Mouse (Mus musculus): ENCODE data around the gene Deaf1. TPM values are rescaled to one million over a fixed set of nuclear protein-coding genes. Genes with fewer than 3 reads are reported as not detected.

Gene Deaf1
- total RNA-seq, 2 experiments from 2014 or later: 44.6 to 50.4 TPM

GRCm38 (mm10) chr7:141340023-141340422, 12.5 kb upstream of the Deaf1 start:
- DNase-seq (ENCODE audit: low spot score in 2 of 2): no peak

GRCm38 (mm10) chr7:141339215-141339920, 11.9 kb upstream of the Deaf1 start:
- DNase-seq (ENCODE audit: low spot score in 2 of 2): no peak

- no peak for DNase-seq (ENCODE audit: low spot score in 2 of 2)
Observed at GRCm38 (mm10) chr7:141338576-141339131, 11.2 kb upstream of the Deaf1 start, which contains the start of gene Eps8l2. TSS of gene Eps8l2 (plus strand) at chr7:141338880.

- DNase-seq (ENCODE audit: low spot score in 2 of 2): no peak
Observed at GRCm38 (mm10) chr7:141337716-141338416, 10.4 kb upstream of the Deaf1 start.

GRCm38 (mm10) chr7:141336296-141336695, 8.8 kb upstream of the Deaf1 start:
- DNase-seq (ENCODE audit: low spot score in 2 of 2): no peak

GRCm38 (mm10) chr7:141335682-141336081, 8.2 kb upstream of the Deaf1 start:
- DNase-seq (ENCODE audit: low spot score in 2 of 2): no peak

GRCm38 (mm10) chr7:141335044-141335579, 7.6 kb upstream of the Deaf1 start:
- no peak for DNase-seq (ENCODE audit: low spot score in 2 of 2)

GRCm38 (mm10) chr7:141331990-141332389, 4.5 kb upstream of the Deaf1 start:
- DNase-seq (ENCODE audit: low spot score in 2 of 2): no peak

GRCm38 (mm10) chr7:141330706-141331105, 3.2 kb upstream of the Deaf1 start:
- DNase-seq (ENCODE audit: low spot score in 2 of 2): no peak

GRCm38 (mm10) chr7:141328373-141328990, 992 bp upstream of the Deaf1 start:
- no peak for DNase-seq (ENCODE audit: low spot score in 2 of 2)

- no peak for DNase-seq (ENCODE audit: low spot score in 2 of 2)
Observed at GRCm38 (mm10) chr7:141326546-141327446, 694 bp downstream of the Deaf1 start.

GRCm38 (mm10) chr7:141324686-141325085, 2.8 kb downstream of the Deaf1 start:
- DNase-seq (ENCODE audit: low spot score in 2 of 2): no peak

GRCm38 (mm10) chr7:141319446-141319845, 8.0 kb downstream of the Deaf1 start:
- no peak for DNase-seq (ENCODE audit: low spot score in 2 of 2)

- no peak for DNase-seq (ENCODE audit: low spot score in 2 of 2)
Observed at GRCm38 (mm10) chr7:141317619-141318132, 9.8 kb downstream of the Deaf1 start.

GRCm38 (mm10) chr7:141315974-141316373, 11.5 kb downstream of the Deaf1 start:
- DNase-seq (ENCODE audit: low spot score in 2 of 2): no peak

GRCm38 (mm10) chr7:141315076-141315475, 12.4 kb downstream of the Deaf1 start:
- DNase-seq (ENCODE audit: low spot score in 2 of 2): no peak

GRCm38 (mm10) chr7:141314416-141314815, 13.1 kb downstream of the Deaf1 start:
- no peak for DNase-seq (ENCODE audit: low spot score in 2 of 2)

- no peak for DNase-seq (ENCODE audit: low spot score in 2 of 2)
Observed at GRCm38 (mm10) chr7:141304537-141304936, 23.0 kb downstream of the Deaf1 start.

GRCm38 (mm10) chr7:141302702-141303268, 24.7 kb downstream of the Deaf1 start:
- DNase-seq (ENCODE audit: low spot score in 2 of 2): no peak

GRCm38 (mm10) chr7:141301386-141301785, 26.1 kb downstream of the Deaf1 start:
- no peak for DNase-seq (ENCODE audit: low spot score in 2 of 2)

Data from gastrocnemius, postnatal 4 days (tissue).